Mouse (Mus musculus): ENCODE data around the gene Pyy. TPM values are rescaled to one million over a fixed set of nuclear protein-coding genes. Genes with fewer than 3 reads are reported as not detected.

Gene Pyy
- polyA plus RNA-seq, 1 experiment from 2014 or later: 1.1 TPM

- no peak overlapping the region for H3K9ac ChIP-seq (ENCODE audit: low read depth, low read length)
- peak overlapping the region; percentile 6; the same call in 1 of the 2 replicates for H3K4me3 ChIP-seq (ENCODE audit: low read depth, low read length)
- H3K4me1 ChIP-seq (ENCODE audit: control insufficient read depth, low read depth, low read length): peaks cover 26% of the 10 kb centered on the region
- peak overlapping the region; percentile 46 for H3K4me2 ChIP-seq (ENCODE audit: low read depth, low read length)
- peak overlapping the region; percentile 82 for H3K27ac ChIP-seq (ENCODE audit: low read length)
- WGBS (ENCODE audit: insufficient replicate concordance): 47% methylated on average over 7 of the region's 7 CpGs
- H3K36me3 ChIP-seq (ENCODE audit: control insufficient read depth, insufficient read depth): no peaks in the 10 kb centered on the region
- H3K27me3 ChIP-seq (ENCODE audit: control insufficient read depth, insufficient read depth, low read depth, low read length): peaks cover 35% of the 10 kb centered on the region
- no peaks in the 10 kb centered on the region for H3K9me3 ChIP-seq (replicated peaks; ENCODE audit: control insufficient read depth, low read length)
- peak; percentile 67 for ATAC-seq (ENCODE audit: low read depth)
Measured at GRCm38 (mm10) chr11:102142355-102142754, 34.7 kb upstream of the Pyy start.

GRCm38 (mm10) chr11:102140508-102140907 lies 32.9 kb upstream of the Pyy start:
- Histone ChIP-seq H3K9me3 (replicated peaks; ENCODE audit: control insufficient read depth, low read length) (no peaks in the 10 kb centered on the region), H3K27me3 (ENCODE audit: control insufficient read depth, insufficient read depth, low read depth, low read length) (peaks cover 19% of the 10 kb centered on the region), H3K36me3 (ENCODE audit: control insufficient read depth, insufficient read depth) (no peaks in the 10 kb centered on the region), H3K9ac (ENCODE audit: low read depth, low read length) (no peak overlapping the region), H3K4me2 (ENCODE audit: low read depth, low read length) (no peak overlapping the region), H3K4me3 (ENCODE audit: low read depth, low read length) (no peak overlapping the region), H3K4me1 (ENCODE audit: control insufficient read depth, low read depth, low read length) (peaks cover 12% of the 10 kb centered on the region), H3K27ac (ENCODE audit: low read length) (no peak overlapping the region)
- no peak for ATAC-seq (ENCODE audit: low read depth)
- WGBS (ENCODE audit: insufficient replicate concordance): 3% methylated on average over 5 of the region's 5 CpGs

GRCm38 (mm10) chr11:102138447-102138740 lies 30.8 kb upstream of the Pyy start:
- H3K9me3 ChIP-seq (replicated peaks; ENCODE audit: control insufficient read depth, low read length): no peaks in the 10 kb centered on the region
- H3K27me3 ChIP-seq (ENCODE audit: control insufficient read depth, insufficient read depth, low read depth, low read length): peaks cover 8% of the 10 kb centered on the region
- under 1% methylated on average over 18 of the region's 18 CpGs for WGBS (ENCODE audit: insufficient replicate concordance)
- peaks cover 4% of the 10 kb centered on the region for H3K4me1 ChIP-seq (ENCODE audit: control insufficient read depth, low read depth, low read length)
- ATAC-seq (ENCODE audit: low read depth): no peak
- peak overlapping the region; percentile 36; the same call in 1 of the 2 replicates for H3K4me2 ChIP-seq (ENCODE audit: low read depth, low read length)
- no peak overlapping the region for H3K4me3 ChIP-seq (ENCODE audit: low read depth, low read length)
- no peaks in the 10 kb centered on the region for H3K36me3 ChIP-seq (ENCODE audit: control insufficient read depth, insufficient read depth)
- H3K9ac ChIP-seq (ENCODE audit: low read depth, low read length): no peak overlapping the region
- H3K27ac ChIP-seq (ENCODE audit: low read length): no peak overlapping the region

GRCm38 (mm10) chr11:102137625-102138446 lies 30.2 kb upstream of the Pyy start:
- Histone ChIP-seq H3K27me3 (ENCODE audit: control insufficient read depth, insufficient read depth, low read depth, low read length) (peaks cover 8% of the 10 kb centered on the region), H3K4me2 (ENCODE audit: low read depth, low read length) (peak overlapping the region; percentile 36; the same call in 1 of the 2 replicates), H3K36me3 (ENCODE audit: control insufficient read depth, insufficient read depth) (no peaks in the 10 kb centered on the region), H3K27ac (ENCODE audit: low read length) (no peak overlapping the region), H3K9me3 (replicated peaks; ENCODE audit: control insufficient read depth, low read length) (no peaks in the 10 kb centered on the region), H3K9ac (ENCODE audit: low read depth, low read length) (no peak overlapping the region), H3K4me3 (ENCODE audit: low read depth, low read length) (no peak overlapping the region), H3K4me1 (ENCODE audit: control insufficient read depth, low read depth, low read length) (peaks cover 3% of the 10 kb centered on the region)
- 20% methylated on average over 13 of the region's 13 CpGs for WGBS (ENCODE audit: insufficient replicate concordance)
- no peak for ATAC-seq (ENCODE audit: low read depth)

- Histone ChIP-seq H3K27me3 (ENCODE audit: control insufficient read depth, insufficient read depth, low read depth, low read length) (peaks cover 6% of the 10 kb centered on the region), H3K36me3 (ENCODE audit: control insufficient read depth, insufficient read depth) (no peaks in the 10 kb centered on the region), H3K27ac (ENCODE audit: low read length) (no peak overlapping the region), H3K9ac (ENCODE audit: low read depth, low read length) (no peak overlapping the region), H3K4me1 (ENCODE audit: control insufficient read depth, low read depth, low read length) (peaks cover 15% of the 10 kb centered on the region), H3K9me3 (replicated peaks; ENCODE audit: control insufficient read depth, low read length) (no peaks in the 10 kb centered on the region), H3K4me2 (ENCODE audit: low read depth, low read length) (no peak overlapping the region), H3K4me3 (ENCODE audit: low read depth, low read length) (no peak overlapping the region)
- no peak for ATAC-seq (ENCODE audit: low read depth)
- 17% methylated on average over 4 of the region's 4 CpGs for WGBS (ENCODE audit: insufficient replicate concordance)
Measured at GRCm38 (mm10) chr11:102134516-102134915, 26.9 kb upstream of the Pyy start.

- WGBS (ENCODE audit: insufficient replicate concordance): 46% methylated on average over 6 of the region's 6 CpGs
- Histone ChIP-seq H3K4me3 (ENCODE audit: low read depth, low read length) (no peak overlapping the region), H3K9me3 (replicated peaks; ENCODE audit: control insufficient read depth, low read length) (no peaks in the 10 kb centered on the region), H3K4me2 (ENCODE audit: low read depth, low read length) (no peak overlapping the region), H3K36me3 (ENCODE audit: control insufficient read depth, insufficient read depth) (no peaks in the 10 kb centered on the region), H3K4me1 (ENCODE audit: control insufficient read depth, low read depth, low read length) (peaks cover 9% of the 10 kb centered on the region), H3K27ac (ENCODE audit: low read length) (no peak overlapping the region), H3K27me3 (ENCODE audit: control insufficient read depth, insufficient read depth, low read depth, low read length) (no peaks in the 10 kb centered on the region; the same call in 1 of the 2 replicates), H3K9ac (ENCODE audit: low read depth, low read length) (no peak overlapping the region)
- peak; percentile 51; the same call in 1 of the 2 replicates for ATAC-seq (ENCODE audit: low read depth)
Measured at GRCm38 (mm10) chr11:102117386-102117785, 9.8 kb upstream of the Pyy start.

GRCm38 (mm10) chr11:102116241-102116640 lies 8.6 kb upstream of the Pyy start:
- H3K4me2 ChIP-seq (ENCODE audit: low read depth, low read length): no peak overlapping the region
- peak; percentile 61 for ATAC-seq (ENCODE audit: low read depth)
- no peaks in the 10 kb centered on the region; the same call in 1 of the 2 replicates for H3K27me3 ChIP-seq (ENCODE audit: control insufficient read depth, insufficient read depth, low read depth, low read length)
- H3K9ac ChIP-seq (ENCODE audit: low read depth, low read length): no peak overlapping the region
- H3K4me3 ChIP-seq (ENCODE audit: low read depth, low read length): no peak overlapping the region
- H3K4me1 ChIP-seq (ENCODE audit: control insufficient read depth, low read depth, low read length): peaks cover 9% of the 10 kb centered on the region
- WGBS (ENCODE audit: insufficient replicate concordance): 22% methylated on average over 8 of the region's 8 CpGs
- no peaks in the 10 kb centered on the region for H3K36me3 ChIP-seq (ENCODE audit: control insufficient read depth, insufficient read depth)
- no peaks in the 10 kb centered on the region for H3K9me3 ChIP-seq (replicated peaks; ENCODE audit: control insufficient read depth, low read length)
- H3K27ac ChIP-seq (ENCODE audit: low read length): no peak overlapping the region

- Histone ChIP-seq H3K9ac (ENCODE audit: low read depth, low read length) (no peak overlapping the region), H3K27ac (ENCODE audit: low read length) (no peak overlapping the region), H3K4me2 (ENCODE audit: low read depth, low read length) (no peak overlapping the region), H3K9me3 (replicated peaks; ENCODE audit: control insufficient read depth, low read length) (no peaks in the 10 kb centered on the region), H3K36me3 (ENCODE audit: control insufficient read depth, insufficient read depth) (no peaks in the 10 kb centered on the region), H3K4me3 (ENCODE audit: low read depth, low read length) (no peak overlapping the region), H3K27me3 (ENCODE audit: control insufficient read depth, insufficient read depth, low read depth, low read length) (peaks cover 34% of the 10 kb centered on the region), H3K4me1 (ENCODE audit: control insufficient read depth, low read depth, low read length) (peaks cover 4% of the 10 kb centered on the region)
- 43% methylated on average over 5 of the region's 5 CpGs for WGBS (ENCODE audit: insufficient replicate concordance)
- ATAC-seq (ENCODE audit: low read depth): no peak
Measured at GRCm38 (mm10) chr11:102111576-102111975, 3.9 kb upstream of the Pyy start.

GRCm38 (mm10) chr11:102106911-102107310 lies 721 bp downstream of the Pyy start:
- H3K27me3 ChIP-seq (ENCODE audit: control insufficient read depth, insufficient read depth, low read depth, low read length): peaks cover 73% of the 10 kb centered on the region
- H3K4me2 ChIP-seq (ENCODE audit: low read depth, low read length): no peak overlapping the region
- H3K9ac ChIP-seq (ENCODE audit: low read depth, low read length): no peak overlapping the region
- H3K4me3 ChIP-seq (ENCODE audit: low read depth, low read length): no peak overlapping the region
- H3K27ac ChIP-seq (ENCODE audit: low read length): no peak overlapping the region
- WGBS (ENCODE audit: insufficient replicate concordance): 4% methylated on average over 21 of the region's 21 CpGs
- peaks cover 11% of the 10 kb centered on the region for H3K4me1 ChIP-seq (ENCODE audit: control insufficient read depth, low read depth, low read length)
- no peaks in the 10 kb centered on the region for H3K36me3 ChIP-seq (ENCODE audit: control insufficient read depth, insufficient read depth)
- ATAC-seq (ENCODE audit: low read depth): no peak
- H3K9me3 ChIP-seq (replicated peaks; ENCODE audit: control insufficient read depth, low read length): no peaks in the 10 kb centered on the region
